Mouse (Mus musculus) MEL (cell line): ENCODE measurements at regions not wholly inside any gene's neighbourhood (a gene's known extent, or its start where the extent isn't known, plus 50 kb on each side); places are given as distances from the start of the nearest gene placed in this dataset.

Experiments
- DNase-seq: peaks from one replicate; pipeline ENCODE4 v3.0.0; 2011; ENCODE audit warnings: low read depth, low spot score
- H3K27ac ChIP-seq: 2 replicates; pipeline ENCODE4 v1.5.1; 2012; ENCODE audit warnings: low read depth, mild to moderate bottlenecking, control low read depth, low read length, moderate library complexity; ENCODE audit not compliant: control insufficient read depth
- H3K27me3 ChIP-seq, 2 experiments: fragments of 150-350 bp in 1 of 2; sonication (generic) in 1 of 2; 2 replicates each; pipeline ENCODE4 v1.6.1; 2012; ENCODE audit warnings: low read length in 2 of 2, mild to moderate bottlenecking in 2 of 2, improper control_type of control experiment in 1 of 2, moderate library complexity in 1 of 2; ENCODE audit not compliant: insufficient read depth in 2 of 2, control insufficient read depth in 1 of 2
- H3K36me3 ChIP-seq, 2 experiments: 2 replicates each; pipeline ENCODE4 v1.6.1; 2012 to 2014; ENCODE audit warnings: low read length in 2 of 2, improper control_type of control experiment in 1 of 2, inconsistent platforms in 1 of 2, mild to moderate bottlenecking in 1 of 2; ENCODE audit not compliant: insufficient read depth in 2 of 2, control insufficient read depth in 1 of 2
- H3K4me1 ChIP-seq, 2 experiments: fragments of 150-350 bp in 1 of 2; sonication (generic) in 1 of 2; 2 replicates each; pipeline ENCODE4 v1.6.1; 2012; ENCODE audit warnings: low read length in 2 of 2, improper control_type of control experiment in 1 of 2, mild to moderate bottlenecking in 1 of 2; ENCODE audit not compliant: insufficient read depth in 2 of 2, control insufficient read depth in 1 of 2
- H3K4me3 ChIP-seq, 2 experiments: fragments of 150-350 bp in 1 of 2; sonication (generic) in 1 of 2; 2 replicates each; pipeline ENCODE4 v1.5.1; 2012; ENCODE audit warnings: low read depth in 2 of 2, low read length in 2 of 2, mild to moderate bottlenecking in 2 of 2, moderate library complexity in 2 of 2, control low read depth in 1 of 2, improper control_type of control experiment in 1 of 2; ENCODE audit not compliant: control insufficient read depth in 1 of 2, insufficient read depth in 1 of 2
- H3K79me2 ChIP-seq: 2 replicates; pipeline ENCODE4 v1.6.1; 2012; ENCODE audit warnings: mild to moderate bottlenecking, low read length, moderate library complexity; ENCODE audit not compliant: control insufficient read depth, poor library complexity, insufficient read depth
- H3K9ac ChIP-seq: 2 replicates; pipeline ENCODE4 v1.6.1; 2012; ENCODE audit warnings: low read depth, mild to moderate bottlenecking, control low read depth, low read length, moderate library complexity; ENCODE audit not compliant: control insufficient read depth, poor library complexity, severe bottlenecking
- H3K9me3 ChIP-seq: fragments of 150-350 bp; sonication (generic); replicated peaks from 2 replicates; pipeline ENCODE4 v1.6.1; 2012; ENCODE audit warnings: mild to moderate bottlenecking, low read length, improper control_type of control experiment, moderate library complexity; ENCODE audit not compliant: insufficient read depth
- BHLHE40 ChIP-seq: IDR thresholded peaks from 2 replicates; pipeline ENCODE4 v1.6.1; 2012; ENCODE audit warnings: low read depth, mild to moderate bottlenecking, inconsistent platforms, low read length, improper control_type of control experiment, borderline replicate concordance
- CHD2 ChIP-seq: IDR thresholded peaks from 2 replicates; pipeline ENCODE4 v1.6.1; 2011; ENCODE audit warnings: low read length, improper control_type of control experiment
- ELF1 ChIP-seq: IDR thresholded peaks from 2 replicates; pipeline ENCODE4 v1.6.1; 2014; ENCODE audit warnings: low read depth, mild to moderate bottlenecking, inconsistent platforms, low read length, improper control_type of control experiment, moderate library complexity
- EP300 ChIP-seq, 2 experiments: IDR thresholded peaks; 2 replicates each; pipeline ENCODE4 v1.6.1; 2011; ENCODE audit warnings: improper control_type of control experiment in 2 of 2, low read length in 2 of 2, low read depth in 1 of 2, mild to moderate bottlenecking in 1 of 2
- ETS1 ChIP-seq: IDR thresholded peaks from 2 replicates; pipeline ENCODE4 v1.6.1; 2012; ENCODE audit warnings: low read depth, mild to moderate bottlenecking, inconsistent platforms, low read length, improper control_type of control experiment, moderate library complexity
- GATA1 ChIP-seq: IDR thresholded peaks from 2 replicates; pipeline ENCODE4 v1.6.1; 2011; ENCODE audit warnings: low read depth, low read length, improper control_type of control experiment
- JUND ChIP-seq: IDR thresholded peaks from 2 replicates; pipeline ENCODE4 v1.6.1; 2011; ENCODE audit warnings: low read depth, mild to moderate bottlenecking, improper control_type of control experiment, low read length
- KAT2A ChIP-seq: conservative IDR thresholded peaks from 2 replicates; pipeline ENCODE4 v1.6.1; 2012; ENCODE audit warnings: low read depth, low read length, improper control_type of control experiment, inconsistent platforms
- MAX ChIP-seq: IDR thresholded peaks from 2 replicates; pipeline ENCODE4 v1.6.1; 2011; ENCODE audit warnings: low read length, improper control_type of control experiment
- MAZ ChIP-seq: IDR thresholded peaks from 2 replicates; pipeline ENCODE4 v1.6.1; 2012; ENCODE audit warnings: low read depth, mild to moderate bottlenecking, inconsistent platforms, low read length, improper control_type of control experiment
- MYB ChIP-seq: IDR thresholded peaks from 2 replicates; pipeline ENCODE4 v1.6.1; 2011; ENCODE audit warnings: mild to moderate bottlenecking, low read depth, low read length, improper control_type of control experiment
- MYC ChIP-seq: IDR thresholded peaks from 2 replicates; pipeline ENCODE4 v1.6.1; 2011; ENCODE audit warnings: low read depth, mild to moderate bottlenecking, low read length, improper control_type of control experiment, moderate library complexity
- POLR2A ChIP-seq, 2 experiments: IDR thresholded peaks; 2 replicates each; pipeline ENCODE4 v1.6.1; 2011 to 2012; ENCODE audit warnings: low read length in 2 of 2, mild to moderate bottlenecking in 2 of 2, control low read depth in 1 of 2, improper control_type of control experiment in 1 of 2, low read depth in 1 of 2, moderate library complexity in 1 of 2; ENCODE audit not compliant: control insufficient read depth in 1 of 2, insufficient read depth in 1 of 2, poor library complexity in 1 of 2
- POLR2AphosphoS2 ChIP-seq: IDR thresholded peaks from 2 replicates; pipeline ENCODE4 v1.6.1; 2011; ENCODE audit warnings: low read length, improper control_type of control experiment
- POLR2AphosphoS5 ChIP-seq: IDR thresholded peaks from 2 replicates; pipeline ENCODE4 v1.6.1; 2012; ENCODE audit warnings: low read depth, borderline replicate concordance, mild to moderate bottlenecking, inconsistent platforms, low read length, moderate library complexity, mixed read lengths
- RCOR1 ChIP-seq: IDR thresholded peaks from 2 replicates; pipeline ENCODE4 v1.6.1; 2012; ENCODE audit warnings: low read depth, mild to moderate bottlenecking, inconsistent platforms, low read length, improper control_type of control experiment
- SIN3A ChIP-seq: IDR thresholded peaks from 2 replicates; pipeline ENCODE4 v1.6.1; 2012; ENCODE audit warnings: low read length, improper control_type of control experiment, inconsistent platforms
- TAL1 ChIP-seq: IDR thresholded peaks from 2 replicates; pipeline ENCODE4 v1.6.1; 2012; ENCODE audit warnings: mild to moderate bottlenecking, inconsistent platforms, low read length, moderate library complexity, mixed read lengths
- TBP ChIP-seq: IDR thresholded peaks from 2 replicates; pipeline ENCODE4 v1.8.0; 2011; ENCODE audit warnings: low read depth, low read length, improper control_type of control experiment
- USF1 ChIP-seq: IDR thresholded peaks from 2 replicates; pipeline ENCODE4 v1.6.1; 2014; ENCODE audit warnings: low read depth, mild to moderate bottlenecking, inconsistent platforms, low read length, improper control_type of control experiment, moderate library complexity
- USF2 ChIP-seq, 2 experiments: IDR thresholded peaks; 2 replicates each; pipeline ENCODE4 v1.6.1; 2011 to 2012; ENCODE audit warnings: improper control_type of control experiment in 2 of 2, low read length in 2 of 2, borderline replicate concordance in 1 of 2, inconsistent platforms in 1 of 2, low read depth in 1 of 2, mild to moderate bottlenecking in 1 of 2; ENCODE audit not compliant: insufficient read depth in 1 of 2
- ZC3H11A ChIP-seq: IDR thresholded peaks from 2 replicates; pipeline ENCODE4 v1.6.1; 2012; ENCODE audit warnings: low read depth, mild to moderate bottlenecking, inconsistent platforms, low read length, improper control_type of control experiment

- Histone ChIP-seq H3K27me3 (no peaks in the 10 kb centered on the region), H3K4me1 (no peaks in the 10 kb centered on the region), H3K27ac (no peak overlapping the region), H3K9ac (no peak overlapping the region)
- DNase-seq = no peak
- TF ChIP-seq MYB (no peak), TBP (no peak), MAZ (no peak), USF1 (no peak), USF2 (IDR thresholded peaks at IDR 0.05; ENCODE audit: borderline replicate concordance in 1 of 2, insufficient read depth in 1 of 2, low read depth in 1 of 2, low read length in 2 of 2) (no peak), ELF1 (no peak), MAX (no peak)
- TF ChIP-seq, all 39 proteins: peak for 0
- Histone ChIP-seq H3K36me3 (no peaks in the 10 kb centered on the region), H3K9me3 (no peaks in the 10 kb centered on the region), H3K79me2 (no peaks in the 10 kb centered on the region), H3K4me3 (no peak overlapping the region)
These were observed 209.1 kb upstream of the Gap43 start for GRCm38 (mm10) chr16:42549591-42549990.

DNA sequence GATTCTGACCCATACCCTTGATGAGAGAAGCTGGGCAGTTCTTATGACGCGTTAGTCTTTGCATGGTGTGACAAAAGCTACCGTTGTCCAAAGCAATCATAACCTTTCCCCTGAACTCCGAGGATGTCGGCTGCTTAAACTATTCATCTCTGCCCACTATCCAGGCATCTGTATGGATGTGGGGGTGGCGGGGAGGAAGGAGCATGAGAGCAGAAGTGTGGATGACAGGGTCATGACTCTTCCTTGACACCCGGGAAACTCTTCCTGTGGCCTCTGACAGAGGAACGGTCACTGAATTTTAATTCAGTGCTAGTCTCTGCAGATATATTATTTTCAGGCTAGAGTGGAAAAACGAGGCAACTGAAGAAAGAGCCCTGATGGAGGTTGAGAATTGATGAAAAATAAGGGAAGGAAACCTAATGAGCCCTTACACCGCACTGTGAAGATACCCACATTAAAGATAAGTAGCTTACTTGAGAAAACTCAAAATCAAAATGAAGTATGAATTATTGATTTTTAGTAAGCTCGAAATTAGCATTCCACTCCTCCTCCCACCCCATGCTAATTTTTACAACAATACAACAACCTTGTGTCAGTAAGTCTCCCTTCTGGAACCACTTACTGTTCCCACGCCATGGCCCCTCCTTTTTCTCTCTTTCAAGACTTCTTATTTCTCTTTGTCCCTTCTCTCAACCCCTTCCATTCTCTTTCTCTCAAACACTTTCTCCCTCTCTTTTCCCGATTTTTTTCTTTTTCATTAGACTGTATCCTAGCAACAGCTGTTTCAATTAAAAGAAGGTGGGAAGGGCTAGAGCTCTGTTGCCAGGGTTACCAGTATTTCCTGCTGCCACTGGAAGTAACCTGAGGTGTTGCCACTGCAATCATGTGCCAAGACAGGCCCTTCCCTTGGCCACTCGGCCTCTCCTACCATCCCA lies 206.0 kb upstream of the Gap43 start:
- no peaks in the 10 kb centered on the region for H3K36me3 ChIP-seq
- H3K4me3 ChIP-seq = no peak overlapping the region
- no peak for DNase-seq
- H3K79me2 ChIP-seq = no peaks in the 10 kb centered on the region
- H3K9me3 ChIP-seq = no peaks in the 10 kb centered on the region
- H3K4me1 ChIP-seq = no peaks in the 10 kb centered on the region
- TF ChIP-seq USF1 = no peak
- TF ChIP-seq POLR2AphosphoS2 = no peak
- no peak for TF ChIP-seq EP300 (IDR thresholded peaks at IDR 0.05; ENCODE audit: low read depth in 1 of 2, low read length in 2 of 2)
- no peak for TF ChIP-seq KAT2A
- H3K9ac ChIP-seq = no peak overlapping the region
- no peaks in the 10 kb centered on the region; a peak in 1 of 4 replicates for H3K27me3 ChIP-seq
- H3K27ac ChIP-seq = no peak overlapping the region

DNA sequence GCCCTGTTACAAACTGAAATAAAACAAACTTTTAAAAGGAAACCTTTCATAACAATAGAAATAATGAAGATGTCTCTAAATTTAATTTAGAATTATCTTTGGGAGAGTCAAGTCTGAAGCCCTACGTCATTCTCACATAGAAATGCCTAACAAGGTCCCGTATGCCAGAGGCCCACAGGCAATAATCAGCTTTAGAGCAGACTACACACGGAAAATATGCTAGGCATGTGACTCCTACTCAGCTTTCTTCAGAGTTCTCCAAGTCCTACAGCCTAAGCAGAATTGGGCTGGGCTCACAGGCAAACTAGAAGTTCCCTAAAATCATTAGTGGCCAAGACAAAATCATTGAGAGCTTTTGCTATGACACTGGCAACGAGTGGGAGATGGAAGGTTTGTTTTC lies 176.9 kb upstream of the Gap43 start:
- Histone ChIP-seq H3K36me3 (no peaks in the 10 kb centered on the region), H3K9ac (no peak overlapping the region), H3K4me3 (no peak overlapping the region), H3K79me2 (no peaks in the 10 kb centered on the region), H3K9me3 (no peaks in the 10 kb centered on the region), H3K27me3 (no peaks in the 10 kb centered on the region; a peak in 1 of 4 replicates), H3K27ac (no peak overlapping the region), H3K4me1 (no peaks in the 10 kb centered on the region)
- no peak for DNase-seq
- TF ChIP-seq MYC = no peak
- TF ChIP-seq MAZ = no peak
- TF ChIP-seq TAL1 = no peak
- TF ChIP-seq GATA1 = no peak
- TF ChIP-seq POLR2AphosphoS5 = no peak
- no peak for TF ChIP-seq ELF1
- TF ChIP-seq POLR2A (IDR thresholded peaks at IDR 0.05; ENCODE audit: control insufficient read depth in 1 of 2, insufficient read depth in 1 of 2, low read depth in 1 of 2, low read length in 2 of 2, poor library complexity in 1 of 2) = no peak
- no peak for TF ChIP-seq CHD2
- TF ChIP-seq EP300 (IDR thresholded peaks at IDR 0.05; ENCODE audit: low read depth in 1 of 2, low read length in 2 of 2) = no peak
- no peak for TF ChIP-seq JUND
- no peak for TF ChIP-seq SIN3A
- no peak for TF ChIP-seq KAT2A
- no peak for TF ChIP-seq ETS1
- TF ChIP-seq ZC3H11A = no peak
- TF ChIP-seq BHLHE40 = no peak
- TF ChIP-seq RCOR1 = no peak
